Mouse (Mus musculus): Measurements from ENCODE around the gene Gfer.

The Gfer gene

GRCm38 (mm10) chr17:24696011-24696697, at the start of gene Gfer, which contains the start of gene Noxo1:
Gene Gfer (minus strand): TSS chr17:24696156.
Gene Noxo1 (plus strand): TSS chr17:24696234.
- peak; percentile 87 for DNase-seq (ENCODE audit: low spot score)

GRCm38 (mm10) chr17:24744381-24744780, 48.4 kb upstream of the Gfer start:
- no peak for DNase-seq (ENCODE audit: low spot score)

- DNase-seq (ENCODE audit: low spot score), result no peak
These were observed 47.9 kb upstream of the Gfer start for GRCm38 (mm10) chr17:24743896-24744295.

- no peak for DNase-seq (ENCODE audit: low spot score)
These were observed 46.4 kb upstream of the Gfer start for GRCm38 (mm10) chr17:24742307-24742706.

- DNase-seq (ENCODE audit: low spot score), result no peak
These were observed 44.0 kb upstream of the Gfer start for GRCm38 (mm10) chr17:24739926-24740325.

GRCm38 (mm10) chr17:24738238-24738637, 42.3 kb upstream of the Gfer start:
- DNase-seq (ENCODE audit: low spot score), result no peak

- DNase-seq (ENCODE audit: low spot score), result no peak
These were observed 41.3 kb upstream of the Gfer start for GRCm38 (mm10) chr17:24737135-24737810.

- DNase-seq (ENCODE audit: low spot score), result peak; percentile 97
These were observed 40.5 kb upstream of the Gfer start, which contains the start of gene Msrb1 for GRCm38 (mm10) chr17:24736330-24737051. Gene Msrb1 (plus strand): TSS chr17:24736642.

GRCm38 (mm10) chr17:24735446-24735845, 39.5 kb upstream of the Gfer start:
- no peak for DNase-seq (ENCODE audit: low spot score)

- no peak for DNase-seq (ENCODE audit: low spot score)
These were observed 38.6 kb upstream of the Gfer start for GRCm38 (mm10) chr17:24734513-24734912.

GRCm38 (mm10) chr17:24733434-24734050, 37.6 kb upstream of the Gfer start:
- no peak for DNase-seq (ENCODE audit: low spot score)

GRCm38 (mm10) chr17:24732233-24732935, 36.4 kb upstream of the Gfer start:
- no peak for DNase-seq (ENCODE audit: low spot score)

GRCm38 (mm10) chr17:24730787-24731186, 34.8 kb upstream of the Gfer start:
- DNase-seq (ENCODE audit: low spot score), result no peak

- no peak for DNase-seq (ENCODE audit: low spot score)
These were observed 33.1 kb upstream of the Gfer start for GRCm38 (mm10) chr17:24729067-24729466.

GRCm38 (mm10) chr17:24728184-24728583, 32.2 kb upstream of the Gfer start:
- no peak for DNase-seq (ENCODE audit: low spot score)

- no peak for DNase-seq (ENCODE audit: low spot score)
These were observed 31.7 kb upstream of the Gfer start, which contains the start of gene Rpl3l for GRCm38 (mm10) chr17:24727618-24728017. Gene Rpl3l (plus strand): TSS chr17:24727820.

- DNase-seq (ENCODE audit: low spot score), result no peak
These were observed 29.9 kb upstream of the Gfer start for GRCm38 (mm10) chr17:24725637-24726390.

- DNase-seq (ENCODE audit: low spot score), result peak; percentile 99
These were observed 28.2 kb upstream of the Gfer start, which contains the start of gene Ndufb10 for GRCm38 (mm10) chr17:24724184-24724583. Gene Ndufb10 (minus strand): TSS chr17:24724478.

GRCm38 (mm10) chr17:24723881-24724180, 27.9 kb upstream of the Gfer start:
- peak; percentile 38 for DNase-seq (ENCODE audit: low spot score)

GRCm38 (mm10) chr17:24723122-24723880, 27.3 kb upstream of the Gfer start:
- DNase-seq (ENCODE audit: low spot score), result no peak

Measured in retina, embryonic 14.5 days (tissue).